ENCODE assay signal across 8 mouse cellular contexts in genomic region chr9:20887704-20888385, GRCm38 (mm10). TPM values are rescaled to one million over a fixed set of nuclear protein-coding genes. Genes with fewer than 3 reads are reported as not detected.
A peak's percentile ranks its signal among the peaks of the same experiment; 100 is the strongest.
DNase-seq lines count a peak whose midpoint lies in the region; ATAC-seq lines count a peak whose summit lies in the region.

Gene Ppan (plus strand): TSS chr9:20888175.

- peak within 1 kb of the TSS; percentile 81 for H3K4me3 ChIP-seq in hindbrain, embryonic 15.5 days

- H3K9ac ChIP-seq in hindbrain, embryonic 15.5 days, result peak within 1 kb of the TSS; percentile 71

- H3K4me2 ChIP-seq in hindbrain, embryonic 15.5 days, result peak within 1 kb of the TSS; percentile 78

- peaks cover 16% of the 10 kb centered on the region for H3K4me1 ChIP-seq in hindbrain, embryonic 15.5 days (replicated peaks)

- H3K27me3 ChIP-seq in hindbrain, embryonic 15.5 days, result no peaks in the 10 kb centered on the region

- H3K36me3 ChIP-seq in hindbrain, embryonic 15.5 days, result peaks cover 35% of the 10 kb centered on the region

- peak; percentile 96 for ATAC-seq in hindbrain, embryonic 15.5 days (ENCODE audit: low FRiP score, low read depth)

- DNase-seq in T-cell, adult 2 months (ENCODE audit: low spot score), result peak; percentile 93
- peak; percentile 95 to 96 for DNase-seq in cerebellum, postnatal 36 days
- DNase-seq in frontal cortex, postnatal 36 days (ENCODE audit: low spot score in 2 of 2), result peak; percentile 95 to 97
- peak; percentile 94 for DNase-seq in left cerebral cortex, adult 11 months (ENCODE audit: low spot score)
- DNase-seq in lung, postnatal 4 days, result peak; percentile 95 to 97
- peak; percentile 91 for DNase-seq in retina, postnatal 7 days (ENCODE audit: low read depth, low spot score)
- DNase-seq in urinary bladder, adult 2 months (ENCODE audit: low spot score), result peak; percentile 86

- no peaks in the 10 kb centered on the region for H3K9me3 ChIP-seq in hindbrain, embryonic 15.5 days

- peak within 1 kb of the TSS; percentile 90 for H3K27ac ChIP-seq in hindbrain, embryonic 15.5 days (replicated peaks)

- under 1% methylated on average over 42 of the region's 43 CpGs for WGBS in hindbrain, embryonic 15.5 days

RNA-seq across cellular contexts. Expression of gene Ppan, which starts in this region (rescaled TPM):
- polyA plus RNA-seq in hindbrain, embryonic 15.5 days (2015; fragmentation: Nextera tagmentation; extraction: Ambion mirVana), result 46.3 and 47.5 TPM in 2 replicates
- polyA plus RNA-seq in urinary bladder, adult 2 months (2012; rRNA removed), result 38.7 and 59.6 TPM in 2 replicates

Comparison
In these comparisons a context has a peak if more than half of its experiments do, and no peak if none do; other contexts are left out.
1. Peak in every context shown above with its lines: DNase-seq, ATAC-seq, H3K4me3 ChIP-seq and H3K27ac ChIP-seq.